Mouse (Mus musculus) liver, embryonic 14.5 days (tissue): ENCODE measurements around the gene Lzts2.

Experiments used
- CTCF ChIP-seq: IDR thresholded peaks from 2 replicates; pipeline ENCODE4 v1.5.1; 2016; ENCODE audit warnings: antibody characterized with exemption, low read depth, control low read depth
- EP300 ChIP-seq: IDR thresholded peaks from 2 replicates; pipeline ENCODE4 v1.6.1; 2016; ENCODE audit warnings: antibody characterized with exemption, low read depth

- TF ChIP-seq CTCF (no peak), EP300 (no peak)
Measured at GRCm38 (mm10) chr19:45013581-45014225, 511 bp upstream of the Lzts2 start.
